Mouse (Mus musculus): Measurements from ENCODE around the gene Mcf2l. TPM values are rescaled to one million over a fixed set of nuclear protein-coding genes. Genes with fewer than 3 reads are reported as not detected.
A peak's percentile ranks its signal among the peaks of the same experiment; 100 is the strongest.

Gene Mcf2l
- total RNA-seq, 1 experiment from 2014 or later, result 9.3 TPM

DNA sequence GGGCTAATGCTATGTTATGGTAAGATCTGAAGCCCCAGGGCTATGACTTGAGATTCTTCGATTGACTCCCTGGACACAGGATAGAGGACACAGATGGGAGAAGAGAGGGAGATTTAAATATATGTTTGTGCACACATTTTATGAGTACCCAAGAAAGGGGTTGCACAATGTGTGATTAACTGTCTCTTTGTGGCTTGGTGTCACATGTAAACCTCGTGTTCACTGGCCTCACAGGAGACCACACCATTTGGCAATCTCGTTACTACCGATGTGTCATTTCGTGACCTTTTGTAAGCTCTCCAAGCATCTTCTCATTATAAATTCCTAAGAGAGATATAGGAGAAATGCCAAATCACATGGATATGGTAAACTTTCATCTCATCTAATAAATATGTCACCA lies 154.0 kb downstream of the Mcf2l start:
- no peak for ATAC-seq (ENCODE audit: extremely low read depth, insufficient number of reproducible peaks, low FRiP score, poor library complexity, severe bottlenecking)

DNA sequence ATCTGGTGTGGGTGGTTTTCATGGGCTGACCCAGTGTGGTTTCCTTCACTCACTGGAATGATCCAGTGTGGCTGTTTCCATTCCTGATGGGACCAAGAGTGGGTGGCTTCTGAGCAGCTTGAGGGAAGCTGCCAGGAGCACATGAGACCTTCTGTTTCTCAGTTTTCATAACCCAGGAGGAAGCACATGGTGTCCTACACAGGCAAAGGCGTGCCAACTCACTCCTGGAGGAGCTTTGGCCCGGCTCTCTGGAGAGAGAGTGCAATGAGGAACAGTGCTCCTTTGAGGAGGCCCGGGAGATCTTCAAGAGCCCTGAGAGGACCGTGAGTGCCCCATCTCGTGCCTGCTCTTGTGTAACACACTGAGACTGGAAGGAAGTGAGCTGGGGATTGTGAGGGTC lies 154.9 kb downstream of the Mcf2l start:
- no peak for ATAC-seq (ENCODE audit: extremely low read depth, insufficient number of reproducible peaks, low FRiP score, poor library complexity, severe bottlenecking)

- peak; percentile 22; the same call in 1 of the 2 replicates for ATAC-seq (ENCODE audit: extremely low read depth, insufficient number of reproducible peaks, low FRiP score, poor library complexity, severe bottlenecking)
Observed at GRCm38 (mm10) chr8:13036346-13036812, 162.8 kb downstream of the Mcf2l start.

DNA sequence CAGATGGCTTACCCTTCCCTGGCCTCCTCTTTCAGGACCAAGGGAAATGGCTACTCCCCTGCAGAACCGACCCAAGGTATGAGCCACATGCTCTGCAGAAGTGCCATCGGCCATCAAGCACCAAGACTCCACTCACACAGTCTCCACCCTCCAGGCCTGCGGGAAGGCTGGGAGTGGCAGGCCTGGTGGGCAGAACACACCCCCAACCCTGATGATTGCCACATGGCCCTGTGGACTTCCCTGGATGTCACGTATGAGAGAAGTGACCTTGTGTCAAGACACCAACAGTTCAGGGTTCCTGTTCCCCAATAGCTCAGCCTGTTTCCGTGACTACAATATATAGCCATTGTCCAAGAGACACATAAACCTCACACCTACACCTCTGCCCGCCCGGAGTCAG lies 163.4 kb downstream of the Mcf2l start, which contains the start of gene F10:
Gene F10 (plus strand): TSS at position 294 of the 400 bp plus-strand sequence.
- peak; percentile 25; the same call in 1 of the 2 replicates for ATAC-seq (ENCODE audit: extremely low read depth, insufficient number of reproducible peaks, low FRiP score, poor library complexity, severe bottlenecking)

- no peak for ATAC-seq (ENCODE audit: extremely low read depth, insufficient number of reproducible peaks, low FRiP score, poor library complexity, severe bottlenecking)
Observed at GRCm38 (mm10) chr8:13037569-13037968, 164.0 kb downstream of the Mcf2l start.

DNA sequence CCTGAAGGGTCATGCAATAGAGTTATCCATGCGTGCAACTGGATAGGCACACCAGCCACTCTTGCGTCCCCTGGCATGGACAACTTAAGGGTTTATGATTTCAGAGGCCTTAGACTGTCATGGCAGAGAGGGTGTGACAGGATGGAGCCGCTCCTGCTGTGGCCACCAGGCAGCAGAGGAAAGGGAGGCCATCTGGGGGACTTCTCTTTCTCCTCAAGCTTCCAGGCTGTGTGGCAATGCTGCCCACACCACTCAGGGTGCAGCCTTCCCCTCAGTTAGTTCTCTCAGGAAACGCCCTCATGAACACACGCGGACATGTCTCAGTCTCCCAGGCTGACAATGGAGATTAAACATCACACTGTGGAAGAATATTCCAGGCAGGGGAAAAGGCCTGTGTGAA lies 165.4 kb downstream of the Mcf2l start:
- no peak for ATAC-seq (ENCODE audit: extremely low read depth, insufficient number of reproducible peaks, low FRiP score, poor library complexity, severe bottlenecking)

DNA sequence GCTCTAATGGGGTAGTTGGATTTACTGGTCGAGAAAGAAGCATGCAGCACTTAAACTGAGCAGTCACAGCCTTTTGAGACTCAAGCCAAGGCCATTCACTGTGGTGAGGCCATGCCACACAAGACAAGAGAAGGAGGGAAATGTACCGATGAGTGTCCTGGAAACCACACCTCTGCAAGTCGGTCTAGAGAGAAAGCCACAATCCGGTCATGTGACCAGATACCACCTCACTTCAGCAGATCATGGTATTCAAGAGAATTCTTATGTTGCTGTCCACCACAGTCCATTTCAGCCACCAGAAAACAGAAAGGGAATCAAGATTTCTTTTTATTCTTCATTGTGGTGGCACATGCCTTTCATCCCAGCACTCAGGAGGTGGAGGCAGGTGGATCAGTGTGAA lies 167.9 kb downstream of the Mcf2l start:
- ATAC-seq (ENCODE audit: extremely low read depth, insufficient number of reproducible peaks, low FRiP score, poor library complexity, severe bottlenecking), result no peak

- no peak for ATAC-seq (ENCODE audit: extremely low read depth, insufficient number of reproducible peaks, low FRiP score, poor library complexity, severe bottlenecking)
Observed at GRCm38 (mm10) chr8:13047652-13048051, 174.0 kb downstream of the Mcf2l start.

- ATAC-seq (ENCODE audit: extremely low read depth, insufficient number of reproducible peaks, low FRiP score, poor library complexity, severe bottlenecking), result no peak
Observed at GRCm38 (mm10) chr8:13050550-13050949, 176.9 kb downstream of the Mcf2l start.

DNA sequence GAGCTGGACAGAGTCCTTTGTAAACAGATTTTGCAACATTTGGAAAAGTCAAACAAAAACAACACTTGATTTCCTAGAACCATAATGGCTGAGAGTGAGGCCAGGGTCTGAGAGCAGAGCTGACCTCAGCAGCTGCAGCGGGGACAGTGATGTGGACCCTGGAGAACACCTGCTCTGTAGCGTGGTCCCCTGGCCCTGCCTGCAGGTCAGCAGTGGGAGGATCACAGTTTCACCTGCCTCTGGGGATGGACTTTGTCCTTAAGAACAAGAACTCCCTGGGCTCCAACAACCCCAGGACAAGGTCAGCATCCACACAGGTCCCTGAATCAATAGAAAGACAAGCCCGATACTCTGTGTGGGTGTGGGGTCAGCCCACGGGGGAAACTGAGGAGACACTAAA lies 183.7 kb downstream of the Mcf2l start:
- ATAC-seq (ENCODE audit: extremely low read depth, insufficient number of reproducible peaks, low FRiP score, poor library complexity, severe bottlenecking), result no peak

GRCm38 (mm10) chr8:13060441-13061150 lies 187.0 kb downstream of the Mcf2l start, which contains the start of gene Proz:
Proz (plus strand) TSS chr8:13060914.
- ATAC-seq (ENCODE audit: extremely low read depth, insufficient number of reproducible peaks, low FRiP score, poor library complexity, severe bottlenecking), result no peak

DNA sequence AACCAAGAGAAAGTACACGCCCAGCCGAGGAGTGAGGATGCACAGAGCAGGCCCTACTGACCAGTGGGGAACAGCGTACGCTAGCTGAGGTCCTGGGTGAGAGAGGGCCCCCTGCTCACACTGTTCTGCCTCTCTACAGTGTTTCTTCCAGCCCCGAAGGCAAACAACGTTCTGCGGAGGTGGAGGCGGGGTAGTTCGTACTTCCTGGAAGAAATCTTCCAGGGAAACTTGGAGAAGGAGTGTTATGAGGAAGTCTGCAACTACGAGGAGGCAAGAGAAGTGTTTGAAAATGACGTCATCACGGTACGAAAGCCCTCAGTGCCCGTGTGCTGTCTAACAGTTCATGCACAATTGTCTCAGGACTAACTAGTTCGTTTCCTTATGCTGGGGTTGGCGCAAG lies 189.5 kb downstream of the Mcf2l start:
- no peak for ATAC-seq (ENCODE audit: extremely low read depth, insufficient number of reproducible peaks, low FRiP score, poor library complexity, severe bottlenecking)

Other genes with a start within 250 kb of the Mcf2l start
- 58.1 and 60.5 TPM in 2 replicates for gene Tubgcp3, start 201.6 kb upstream of the Mcf2l start, total RNA-seq (2017)
- 28.2 and 32.7 TPM in 2 replicates for gene Atp11a, start 116.8 kb upstream of the Mcf2l start, total RNA-seq (2017)
- 0.23 TPM in 1 of 2 replicates, not detected in the other for gene F7, start 152.2 kb downstream of the Mcf2l start, total RNA-seq (2017)
- gene F10, start 163.5 kb downstream of the Mcf2l start, total RNA-seq (2017), result 6.1 TPM in 2 replicates
- 0.12 TPM in 1 of 2 replicates, not detected in the other for gene Proz, start 187.1 kb downstream of the Mcf2l start, total RNA-seq (2017)
- 44.0 and 45.2 TPM in 2 replicates for gene Pcid2, start 231.7 kb downstream of the Mcf2l start, total RNA-seq (2017)
- gene Cul4a, start 231.8 kb downstream of the Mcf2l start, total RNA-seq (2017), result 57.1 and 64.4 TPM in 2 replicates

Measured in neutrophil, adult 5-6 weeks (primary cell).